Mouse (Mus musculus): ENCODE measurements at regions not wholly inside any gene's neighbourhood (a gene's known extent, or its start where the extent isn't known, plus 50 kb on each side); places are given as distances from the start of the nearest gene placed in this dataset.

DNA sequence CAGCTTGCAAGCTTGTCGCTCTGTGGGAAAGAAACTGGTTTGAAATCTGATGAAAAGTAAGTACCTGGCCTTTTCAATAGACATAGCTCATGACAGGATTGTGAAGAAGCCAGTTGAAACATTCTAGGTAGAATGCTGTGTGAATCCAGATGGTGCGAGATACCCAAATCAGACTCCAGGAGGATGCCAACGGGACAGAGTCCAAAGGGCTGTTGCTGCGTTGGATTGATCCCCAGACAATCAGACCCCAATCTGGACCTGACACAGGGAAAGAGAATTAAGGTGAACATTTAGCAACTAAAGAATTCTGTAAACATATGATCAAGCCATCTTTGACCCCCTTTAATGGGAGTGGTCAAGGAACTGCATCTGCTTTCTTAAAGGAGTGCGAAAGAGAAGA, 296.6 kb upstream of the Gm15217 start:
- TF ChIP-seq CTCF (IDR thresholded peaks at IDR 0.05; ENCODE audit: insufficient read depth, low read depth, low read length) (no peak), POLR2A (IDR thresholded peaks at IDR 0.05; ENCODE audit: insufficient read depth, low read depth, low read length) (no peak)
